Mouse (Mus musculus): Measurements from ENCODE around the gene Vmn1r209. TPM values are rescaled to one million over a fixed set of nuclear protein-coding genes. Genes with fewer than 3 reads are reported as not detected.

The Vmn1r209 gene
- polyA plus RNA-seq (2014; fragmentation: Illumina TruSeq; extraction: RNeasy Lipid Tissue Mini Kit (QIAGEN cat#74804); ENCODE audit: low read depth, low replicate concordance), result not detected

GRCm38 (mm10) chr13:22809582-22809981 lies at the start of gene Vmn1r209:
Vmn1r209 (minus strand) TSS chr13:22809682.

GRCm38 (mm10) chr13:22857461-22857860 lies 48.0 kb upstream of the Vmn1r209 start, which contains the start of gene Vmn1r211:
Vmn1r211 (minus strand) TSS chr13:22857561.

DNA sequence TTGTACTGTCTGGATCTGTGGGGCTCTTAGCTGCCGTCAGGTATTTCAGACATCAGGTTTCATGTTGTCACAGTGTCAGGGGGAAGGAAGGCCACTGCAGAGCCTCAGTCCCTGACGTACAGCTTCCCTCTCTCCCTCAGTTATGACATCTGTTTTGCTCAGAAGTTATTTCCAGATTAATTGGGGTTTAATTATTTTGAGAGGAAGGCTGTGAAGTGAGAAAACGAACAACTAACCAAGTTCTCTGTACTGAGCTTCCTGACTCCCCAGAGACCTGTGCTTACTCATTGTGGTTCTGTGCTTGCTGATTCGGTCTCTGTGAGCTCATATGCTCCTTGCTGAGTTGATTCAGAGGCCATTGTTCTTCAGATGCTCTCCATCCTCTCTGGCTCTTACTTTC lies 21.8 kb upstream of the Vmn1r209 start, which contains the start of gene Vmn1r210:
TSS of gene Vmn1r210 (minus strand) at position 101 of the 400 bp plus-strand sequence.

GRCm38 (mm10) chr13:22777300-22777699 lies 32.2 kb downstream of the Vmn1r209 start, which contains the start of gene Vmn1r208:
Vmn1r208 (minus strand) TSS chr13:22777400.

Other genes with a start within 250 kb of the Vmn1r209 start
- gene Vmn1r205, start 216.7 kb downstream of the Vmn1r209 start, polyA plus RNA-seq (2014; fragmentation: Illumina TruSeq; extraction: RNeasy Lipid Tissue Mini Kit (QIAGEN cat#74804); ENCODE audit: low read depth, low replicate concordance), result not detected
- gene Vmn1r206, start 185.4 kb downstream of the Vmn1r209 start, polyA plus RNA-seq (2014; fragmentation: Illumina TruSeq; extraction: RNeasy Lipid Tissue Mini Kit (QIAGEN cat#74804); ENCODE audit: low read depth, low replicate concordance), result not detected
- not detected for gene Vmn1r207-ps, start 80.1 kb downstream of the Vmn1r209 start, polyA plus RNA-seq (2014; fragmentation: Illumina TruSeq; extraction: RNeasy Lipid Tissue Mini Kit (QIAGEN cat#74804); ENCODE audit: low read depth, low replicate concordance)
- not detected for gene Vmn1r208, start 32.3 kb downstream of the Vmn1r209 start, polyA plus RNA-seq (2014; fragmentation: Illumina TruSeq; extraction: RNeasy Lipid Tissue Mini Kit (QIAGEN cat#74804); ENCODE audit: low read depth, low replicate concordance)
- not detected for gene Vmn1r210, start 21.7 kb upstream of the Vmn1r209 start, polyA plus RNA-seq (2014; fragmentation: Illumina TruSeq; extraction: RNeasy Lipid Tissue Mini Kit (QIAGEN cat#74804); ENCODE audit: low read depth, low replicate concordance)
- gene Vmn1r211, start 47.9 kb upstream of the Vmn1r209 start, polyA plus RNA-seq (2014; fragmentation: Illumina TruSeq; extraction: RNeasy Lipid Tissue Mini Kit (QIAGEN cat#74804); ENCODE audit: low read depth, low replicate concordance), result 0.03 TPM
- not detected for gene Vmn1r212, start 74.5 kb upstream of the Vmn1r209 start, polyA plus RNA-seq (2014; fragmentation: Illumina TruSeq; extraction: RNeasy Lipid Tissue Mini Kit (QIAGEN cat#74804); ENCODE audit: low read depth, low replicate concordance)
- gene Vmn1r213, start 198.0 kb upstream of the Vmn1r209 start, polyA plus RNA-seq (2014; fragmentation: Illumina TruSeq; extraction: RNeasy Lipid Tissue Mini Kit (QIAGEN cat#74804); ENCODE audit: low read depth, low replicate concordance), result not detected
- not detected for gene Vmn1r214, start 220.7 kb upstream of the Vmn1r209 start, polyA plus RNA-seq (2014; fragmentation: Illumina TruSeq; extraction: RNeasy Lipid Tissue Mini Kit (QIAGEN cat#74804); ENCODE audit: low read depth, low replicate concordance)